Mouse (Mus musculus) bone marrow macrophage, adult 2 months (primary cell): ENCODE results near the gene Ccdc18.

Source experiments
- CTCF ChIP-seq: IDR thresholded peaks from 2 replicates; pipeline ENCODE4 v1.5.1; 2012; ENCODE audit warnings: low read depth, mild to moderate bottlenecking, low read length, moderate library complexity
- POLR2A ChIP-seq: IDR thresholded peaks from 2 replicates; pipeline ENCODE4 v1.6.1; 2012; ENCODE audit warnings: mild to moderate bottlenecking, low read depth, low read length, borderline replicate concordance

DNA sequence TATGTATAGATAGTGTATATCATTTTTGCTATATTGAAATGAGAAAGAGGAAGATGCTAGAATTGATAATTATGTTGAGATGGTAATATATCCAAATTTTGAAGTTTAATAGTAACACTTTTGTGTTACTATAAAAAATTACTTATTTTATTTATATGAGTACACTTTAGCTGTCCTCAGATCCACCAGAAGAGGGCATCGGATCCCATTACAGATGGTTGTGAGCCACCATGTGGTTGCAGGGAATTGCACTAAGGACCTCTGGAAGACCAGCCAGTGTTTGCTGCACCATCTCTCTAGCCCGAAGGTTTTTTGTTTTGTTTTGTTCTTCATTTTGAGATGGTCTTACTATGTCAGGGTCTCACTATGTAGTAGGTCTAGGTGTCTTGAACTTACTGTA, 47.2 kb upstream of the Ccdc18 start:
- TF ChIP-seq POLR2A (no peak), CTCF (no peak)
